Mouse (Mus musculus) midbrain, embryonic 14.5 days (tissue): ENCODE data around the gene Armc2. TPM values are rescaled to one million over a fixed set of nuclear protein-coding genes. Genes with fewer than 3 reads are reported as not detected.
"Not testable (repeated sequence)": the region's sequence is repeated elsewhere in the genome, so short reads cannot be mapped to it uniquely, and the experiment has no call there.

Experiments used
- ATAC-seq: fragments of 200-750 bp; cut with Nextera tagmentation; 2 replicates; pipeline ENCODE4 v1.8.0; 2017; ENCODE audit warnings: moderate number of reproducible peaks, moderate library complexity; ENCODE audit not compliant: low FRiP score, low TSS enrichment
- DNase-seq: peaks from one replicate; pipeline ENCODE4 v3.0.0-alpha.2; 2015
- H3K27ac ChIP-seq: fragments of 300-500 bp; sonication (generic); replicated peaks from 2 replicates; pipeline ENCODE4 v1.5.1; 2014; ENCODE audit warnings: mild to moderate bottlenecking, low read depth, low read length, moderate library complexity
- H3K27me3 ChIP-seq: fragments of 300-500 bp; sonication (generic); 2 replicates; pipeline ENCODE4 v1.6.1; 2014; ENCODE audit warnings: low read length, control low read depth, mixed read lengths; ENCODE audit not compliant: control insufficient read depth, insufficient read depth
- H3K36me3 ChIP-seq: fragments of 300-500 bp; sonication (generic); 2 replicates; pipeline ENCODE4 v1.6.1; 2014; ENCODE audit warnings: low read length, control low read depth; ENCODE audit not compliant: control insufficient read depth, insufficient read depth
- H3K4me1 ChIP-seq: fragments of 300-500 bp; sonication (generic); 2 replicates; pipeline ENCODE4 v1.6.1; 2014; ENCODE audit warnings: mild to moderate bottlenecking, antibody characterized with exemption, low read length, control low read depth; ENCODE audit not compliant: control insufficient read depth, insufficient read depth
- H3K4me2 ChIP-seq: fragments of 300-500 bp; sonication (generic); 2 replicates; pipeline ENCODE4 v1.6.1; 2014; ENCODE audit warnings: mild to moderate bottlenecking, low read length, moderate library complexity
- H3K4me3 ChIP-seq: fragments of 300-500 bp; sonication (generic); replicated peaks from 2 replicates; pipeline ENCODE4 v1.5.1; 2014; ENCODE audit warnings: low read depth, low read length
- H3K9ac ChIP-seq: fragments of 300-500 bp; sonication (generic); replicated peaks from 2 replicates; pipeline ENCODE4 v1.6.1; 2014; ENCODE audit warnings: mild to moderate bottlenecking, low read length, moderate library complexity
- H3K9me3 ChIP-seq: fragments of 300-500 bp; sonication (generic); 2 replicates; pipeline ENCODE4 v1.6.1; 2016; ENCODE audit warnings: low read length, control low read depth, mixed read lengths; ENCODE audit not compliant: control insufficient read depth
- WGBS: fragments of 180-500 bp; shearing (Covaris S2); extraction: QIAGEN DNeasy Blood & Tissue Kit; methylation state at CpG from one replicate; pipeline ENCODE4 v1.1.7; 2014; 5-methylcytosine and 5-hydroxymethylcytosine counted together
- polyA plus RNA-seq: library from polyadenylated mRNA; unstranded; fragments of >200 nt; fragmentation: Nextera tagmentation; extraction: Ambion mirVana; gene quantifications from 2 replicates; pipeline ENCODE4 v1.2.1, GENCODE M21; 2014

The Armc2 gene
- polyA plus RNA-seq, 1 experiment from 2014 or later, result 11.2 TPM

GRCm38 (mm10) chr10:41952354-41952753 is 65.9 kb downstream of the Armc2 start:
- not testable (repeated sequence) for ATAC-seq, H3K4me3 ChIP-seq, H3K9me3 ChIP-seq, H3K4me2 ChIP-seq, H3K9ac ChIP-seq, H3K27ac ChIP-seq, H3K36me3 ChIP-seq, H3K4me1 ChIP-seq, H3K27me3 ChIP-seq, DNase-seq
- WGBS, result 95% methylated on average over 5 of the region's 10 CpGs

- ATAC-seq (no peak), DNase-seq (no peak)
- Histone ChIP-seq H3K36me3 (no peaks in the 10 kb centered on the region), H3K4me1 (peaks cover 6% of the 10 kb centered on the region; the same call in 1 of the 2 replicates), H3K27ac (no peak overlapping the region), H3K9me3 (no peaks in the 10 kb centered on the region), H3K4me2 (no peak overlapping the region), H3K9ac (no peak overlapping the region), H3K27me3 (no peaks in the 10 kb centered on the region), H3K4me3 (no peak overlapping the region)
- WGBS, result 71% methylated on average over 4 of the region's 4 CpGs
Measured at GRCm38 (mm10) chr10:41939090-41939489, 79.2 kb downstream of the Armc2 start.

- no peak for DNase-seq
- no peak for ATAC-seq
- H3K27me3 ChIP-seq, result no peaks in the 10 kb centered on the region
- no peak overlapping the region for H3K4me2 ChIP-seq
- no peak overlapping the region for H3K27ac ChIP-seq
- H3K9me3 ChIP-seq, result no peaks in the 10 kb centered on the region
- no peak overlapping the region for H3K9ac ChIP-seq
- H3K4me1 ChIP-seq, result peaks cover 6% of the 10 kb centered on the region; the same call in 1 of the 2 replicates
- 79% methylated on average over 4 of the region's 4 CpGs for WGBS
- H3K4me3 ChIP-seq, result no peak overlapping the region
- no peaks in the 10 kb centered on the region for H3K36me3 ChIP-seq
Measured at GRCm38 (mm10) chr10:41937176-41937575, 81.1 kb downstream of the Armc2 start.

- Histone ChIP-seq H3K27ac (no peak overlapping the region), H3K4me1 (peaks cover 6% of the 10 kb centered on the region; the same call in 1 of the 2 replicates), H3K4me3 (no peak overlapping the region), H3K4me2 (no peak overlapping the region), H3K36me3 (no peaks in the 10 kb centered on the region), H3K9me3 (no peaks in the 10 kb centered on the region), H3K27me3 (no peaks in the 10 kb centered on the region), H3K9ac (no peak overlapping the region)
- DNase-seq, result no peak
- no peak for ATAC-seq
- WGBS, result 68% methylated on average over 4 of the region's 4 CpGs
Measured at GRCm38 (mm10) chr10:41936100-41936499, 82.1 kb downstream of the Armc2 start.

GRCm38 (mm10) chr10:41935476-41935829 is 82.8 kb downstream of the Armc2 start:
- H3K4me3 ChIP-seq, result no peak overlapping the region
- no peaks in the 10 kb centered on the region for H3K9me3 ChIP-seq
- no peak for DNase-seq
- H3K27me3 ChIP-seq, result no peaks in the 10 kb centered on the region
- peak overlapping the region; percentile 21; the same call in 1 of the 2 replicates for H3K27ac ChIP-seq
- no peak overlapping the region for H3K9ac ChIP-seq
- H3K4me2 ChIP-seq, result peak overlapping the region; percentile 48
- ATAC-seq, result no peak
- peaks cover 6% of the 10 kb centered on the region; the same call in 1 of the 2 replicates for H3K4me1 ChIP-seq
- H3K36me3 ChIP-seq, result no peaks in the 10 kb centered on the region

GRCm38 (mm10) chr10:41934633-41935475 is 83.4 kb downstream of the Armc2 start:
- Histone ChIP-seq H3K36me3 (no peaks in the 10 kb centered on the region), H3K9me3 (no peaks in the 10 kb centered on the region), H3K4me1 (peaks cover 6% of the 10 kb centered on the region; the same call in 1 of the 2 replicates), H3K4me3 (0 out of 2 replicates have a peak overlapping the region, but pooled peaks have one; percentile 4), H3K9ac (no peak overlapping the region), H3K27ac (peak overlapping the region; percentile 72), H3K27me3 (no peaks in the 10 kb centered on the region), H3K4me2 (peak overlapping the region; percentile 48)
- WGBS, result 8% methylated on average over 21 of the region's 21 CpGs
- DNase-seq (peak; percentile 86), ATAC-seq (peak; percentile 89)

GRCm38 (mm10) chr10:41933536-41933935 is 84.7 kb downstream of the Armc2 start:
- H3K36me3 ChIP-seq, result no peaks in the 10 kb centered on the region
- no peak overlapping the region for H3K4me2 ChIP-seq
- H3K4me1 ChIP-seq, result peaks cover 6% of the 10 kb centered on the region; the same call in 1 of the 2 replicates
- ATAC-seq (no peak), DNase-seq (peak; percentile 47)
- no peak overlapping the region for H3K9ac ChIP-seq
- H3K4me3 ChIP-seq, result no peak overlapping the region
- H3K9me3 ChIP-seq, result no peaks in the 10 kb centered on the region
- WGBS, result 64% methylated on average over 6 of the region's 6 CpGs
- H3K27ac ChIP-seq, result no peak overlapping the region
- H3K27me3 ChIP-seq, result no peaks in the 10 kb centered on the region

GRCm38 (mm10) chr10:41932943-41933342 is 85.3 kb downstream of the Armc2 start:
- no peak overlapping the region for H3K4me2 ChIP-seq
- no peak overlapping the region for H3K9ac ChIP-seq
- no peaks in the 10 kb centered on the region for H3K27me3 ChIP-seq
- H3K36me3 ChIP-seq, result no peaks in the 10 kb centered on the region
- DNase-seq (no peak), ATAC-seq (no peak)
- H3K9me3 ChIP-seq, result no peaks in the 10 kb centered on the region
- WGBS, result 88% methylated on average over 5 of the region's 5 CpGs
- no peak overlapping the region for H3K4me3 ChIP-seq
- H3K4me1 ChIP-seq, result peaks cover 6% of the 10 kb centered on the region; the same call in 1 of the 2 replicates
- no peak overlapping the region for H3K27ac ChIP-seq

GRCm38 (mm10) chr10:41931962-41932361 is 86.3 kb downstream of the Armc2 start:
- Histone ChIP-seq H3K27ac (peak overlapping the region; percentile 55; the same call in 1 of the 2 replicates), H3K36me3 (no peaks in the 10 kb centered on the region), H3K4me3 (no peak overlapping the region), H3K9me3 (no peaks in the 10 kb centered on the region), H3K4me1 (peaks cover 6% of the 10 kb centered on the region; the same call in 1 of the 2 replicates), H3K4me2 (no peak overlapping the region), H3K9ac (no peak overlapping the region; the same call in 1 of the 2 replicates), H3K27me3 (no peaks in the 10 kb centered on the region)
- WGBS, result 62% methylated on average over 12 of the region's 12 CpGs
- DNase-seq (peak; percentile 56), ATAC-seq (no peak)
